Mouse (Mus musculus) thymus, adult 2 months (tissue): Measurements from ENCODE around the gene Lzts2.

ENCODE experiments used
- CTCF ChIP-seq: fragments of 200-500 bp; IDR thresholded peaks from 2 replicates; pipeline ENCODE4 v1.5.1; 2012; ENCODE audit warnings: mild to moderate bottlenecking, control low read depth, low read length, moderate library complexity, borderline replicate concordance; ENCODE audit not compliant: control insufficient read depth, poor library complexity, insufficient read depth; ENCODE audit errors: extremely low read depth
- POLR2A ChIP-seq: fragments of 200-500 bp; IDR thresholded peaks from 2 replicates; pipeline ENCODE4 v1.6.1; 2012; ENCODE audit warnings: mild to moderate bottlenecking, low read length, control low read depth, moderate library complexity; ENCODE audit not compliant: control insufficient read depth, poor library complexity, insufficient read depth; ENCODE audit errors: extremely low read depth

DNA sequence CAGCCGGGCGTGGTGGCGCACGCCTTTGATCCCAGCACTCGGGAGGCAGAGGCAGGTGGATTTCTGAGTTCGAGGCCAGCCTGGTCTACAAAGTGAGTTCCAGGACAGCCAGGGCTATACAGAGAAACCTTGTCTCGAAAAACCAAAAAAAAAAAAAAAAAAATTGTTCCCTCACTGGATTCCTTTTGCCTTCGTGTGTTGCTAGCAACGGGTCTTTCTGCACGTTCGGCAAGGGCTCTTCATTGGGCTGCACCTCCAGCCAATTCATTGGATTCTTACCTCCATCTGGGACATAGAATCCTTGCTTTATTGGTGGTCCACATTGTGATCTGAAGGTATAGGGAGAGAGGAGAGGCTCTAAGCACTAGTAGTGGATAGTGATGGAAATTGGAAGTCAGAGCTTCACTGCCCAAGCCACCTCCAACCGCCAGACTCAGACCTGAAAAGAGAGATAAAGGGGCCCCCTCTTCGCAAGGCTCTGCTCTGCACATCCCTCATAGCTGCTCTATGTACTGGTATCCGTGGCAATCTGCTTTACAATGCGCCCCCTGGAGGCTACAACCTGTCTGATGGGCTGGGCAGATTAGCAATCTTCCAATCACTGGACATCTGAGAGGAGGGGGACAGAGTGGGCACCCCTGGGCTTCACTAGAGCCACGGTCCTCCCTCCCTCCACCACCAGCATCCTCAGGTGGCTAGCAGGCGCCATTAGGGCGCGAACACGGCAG is 49.5 kb downstream of the Lzts2 start:
- TF ChIP-seq POLR2A (no peak), CTCF (peak; percentile 67; the same call in 1 of the 2 replicates)
